Mouse (Mus musculus) megakaryocyte, embryonic 14.5 days (primary cell): ENCODE data around the gene Exosc8. TPM values are rescaled to one million over a fixed set of nuclear protein-coding genes. Genes with fewer than 3 reads are reported as not detected.

Experiments
- H3K27me3 ChIP-seq: replicated peaks from 2 replicates; pipeline ENCODE3; 2012; ENCODE audit warnings: inconsistent platforms
- H3K36me3 ChIP-seq: replicated peaks from 2 replicates; pipeline ENCODE3; 2012; ENCODE audit warnings: low read length, inconsistent platforms, mixed read lengths
- H3K4me1 ChIP-seq: 2 replicates; pipeline ENCODE4 v1.6.1; 2012; ENCODE audit warnings: inconsistent platforms
- H3K4me3 ChIP-seq: replicated peaks from 2 replicates; pipeline ENCODE3; 2012; ENCODE audit warnings: moderate library complexity, mild to moderate bottlenecking, inconsistent platforms
- H3K9me3 ChIP-seq: 2 replicates; pipeline ENCODE4 v1.6.1; 2012; ENCODE audit warnings: inconsistent platforms
- FLI1 ChIP-seq: IDR thresholded peaks from 2 replicates; pipeline ENCODE4 v1.6.1; 2012; ENCODE audit warnings: low read length, inconsistent platforms, mixed read lengths
- GATA1 ChIP-seq: IDR thresholded peaks from 3 replicates; pipeline ENCODE4 v1.6.1; 2012; ENCODE audit warnings: mixed read lengths, low read length, inconsistent platforms, borderline replicate concordance
- polyA plus RNA-seq: library from polyadenylated mRNA; stranded (reverse); fragments of >175 nt; gene quantifications from 2 replicates; pipeline ENCODE4 v1.2.3, GENCODE M21; 2012; ENCODE audit warnings: low replicate concordance; ENCODE audit not compliant: insufficient read depth

Exosc8 gene
- polyA plus RNA-seq, 1 experiment, result 33.9 TPM

DNA sequence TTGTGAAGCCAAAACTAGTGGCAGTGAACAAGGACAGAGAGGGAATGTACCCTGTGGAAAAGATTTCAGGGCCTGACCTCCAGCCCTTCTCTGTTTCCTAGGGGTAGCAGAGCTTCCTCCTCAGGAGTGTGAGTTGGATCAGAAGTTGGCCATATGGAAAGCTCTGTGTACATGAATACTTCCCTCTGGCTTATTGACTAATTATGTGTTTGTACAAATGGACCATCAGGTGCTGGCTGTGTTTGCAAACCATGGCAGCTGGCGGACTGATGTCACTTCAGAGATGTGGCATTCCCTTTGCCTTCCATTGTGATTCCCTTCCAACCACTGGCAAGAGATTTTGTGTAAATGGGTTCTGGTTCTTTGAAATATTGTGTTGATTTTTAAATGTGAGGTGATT lies 26.1 kb upstream of the Exosc8 start:
- Histone ChIP-seq H3K4me1 (peaks cover 2% of the 10 kb centered on the region; the same call in 1 of the 2 replicates), H3K27me3 (peaks cover 19% of the 10 kb centered on the region), H3K36me3 (no peaks in the 10 kb centered on the region)

DNA sequence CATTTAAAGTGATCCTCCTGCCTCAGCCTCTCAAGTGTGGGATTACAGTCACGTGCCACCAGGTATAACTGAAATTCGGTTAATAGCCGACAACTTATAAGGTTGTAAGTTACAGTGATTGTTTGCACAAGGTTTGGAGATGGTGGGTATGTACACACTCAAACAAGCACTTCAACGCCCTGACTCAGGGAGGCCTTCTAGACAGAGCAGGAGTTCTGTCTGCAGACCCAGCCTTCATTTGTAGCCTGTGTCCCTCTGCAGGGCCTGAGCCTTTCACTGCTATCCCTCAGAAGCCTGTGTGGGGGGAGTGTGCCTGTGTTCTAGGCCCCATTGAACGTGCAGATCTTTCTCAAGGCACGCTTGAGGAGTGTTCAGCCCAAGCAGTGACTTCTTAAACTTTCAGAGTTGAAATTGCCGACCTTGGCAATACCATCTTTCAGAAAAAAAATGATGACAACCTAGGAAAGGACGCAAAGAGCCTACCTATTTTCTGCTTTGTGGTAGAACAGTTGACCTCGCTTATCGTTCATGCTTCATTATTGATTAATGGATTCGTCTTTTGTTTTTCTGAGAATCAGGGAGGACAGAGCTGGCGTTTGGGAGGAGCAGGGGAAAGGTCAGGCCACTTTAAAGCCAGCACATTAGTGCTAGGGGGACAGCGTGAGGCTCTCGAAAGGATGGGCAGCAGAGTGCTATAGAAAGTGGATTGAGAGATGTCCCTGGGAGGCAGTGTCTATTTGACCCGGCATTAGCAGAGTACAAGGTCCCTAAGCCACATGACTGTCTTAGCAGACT lies 25.3 kb upstream of the Exosc8 start:
- TF ChIP-seq GATA1 (no peak), FLI1 (no peak)
- no peak overlapping the region for H3K4me3 ChIP-seq
- H3K4me1 ChIP-seq, result peaks cover 10% of the 10 kb centered on the region
- H3K9me3 ChIP-seq, result peaks cover 30% of the 10 kb centered on the region
- H3K27me3 ChIP-seq, result peaks cover 27% of the 10 kb centered on the region
- H3K36me3 ChIP-seq, result no peaks in the 10 kb centered on the region

More for the DNA sequence above, 26.1 kb upstream of the Exosc8 start:
- Histone ChIP-seq H3K9me3 (peaks cover 30% of the 10 kb centered on the region), H3K4me3 (no peak overlapping the region)
- TF ChIP-seq FLI1 (no peak), GATA1 (no peak)

DNA sequence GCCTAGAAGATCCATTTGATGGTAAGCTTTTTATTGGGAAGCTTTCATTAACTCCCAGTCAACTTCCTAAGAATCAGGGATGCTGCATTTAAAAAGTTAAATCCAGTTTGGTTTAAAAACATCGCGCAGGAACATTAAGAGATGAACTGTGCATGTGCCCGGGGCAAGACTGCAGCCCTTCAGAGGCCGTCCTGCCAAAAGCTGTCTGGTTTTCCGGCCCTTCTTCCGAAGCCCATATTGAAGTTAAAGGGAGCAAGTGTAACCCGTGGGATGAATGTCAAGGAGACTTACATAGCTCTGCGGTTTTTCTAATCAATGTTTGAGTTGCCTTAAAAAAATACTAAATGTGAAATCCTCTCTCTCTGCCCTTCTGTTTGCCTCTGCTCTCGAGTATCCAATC lies 24.0 kb upstream of the Exosc8 start:
- Histone ChIP-seq H3K4me3 (no peak overlapping the region), H3K36me3 (no peaks in the 10 kb centered on the region), H3K9me3 (peaks cover 25% of the 10 kb centered on the region), H3K27me3 (peaks cover 40% of the 10 kb centered on the region), H3K4me1 (peaks cover 15% of the 10 kb centered on the region)
- TF ChIP-seq FLI1 (no peak), GATA1 (no peak)

DNA sequence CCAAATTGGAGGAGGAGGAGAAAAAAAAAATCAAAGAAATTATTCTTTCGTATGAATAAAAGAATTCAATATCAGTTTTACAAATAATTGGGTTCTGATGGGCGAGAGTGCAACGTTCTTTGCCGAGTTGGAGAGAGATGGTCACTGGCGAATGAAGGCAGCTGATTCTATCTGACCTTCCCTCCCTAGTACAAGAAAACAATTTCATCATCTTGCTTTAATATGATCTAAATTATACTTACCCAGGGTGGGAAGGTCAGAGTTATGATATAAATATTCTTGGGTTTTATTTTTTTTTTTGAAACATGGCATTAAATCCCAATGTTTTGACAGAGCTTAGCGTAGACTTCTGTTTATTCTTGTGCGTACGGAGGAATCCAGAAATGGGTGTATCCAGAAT lies 22.3 kb upstream of the Exosc8 start:
- peaks cover 15% of the 10 kb centered on the region for H3K4me1 ChIP-seq
- H3K9me3 ChIP-seq, result peaks cover 9% of the 10 kb centered on the region
- no peaks in the 10 kb centered on the region for H3K36me3 ChIP-seq
- H3K4me3 ChIP-seq, result no peak overlapping the region
- peaks cover 47% of the 10 kb centered on the region for H3K27me3 ChIP-seq
- TF ChIP-seq FLI1, result no peak
- no peak for TF ChIP-seq GATA1

DNA sequence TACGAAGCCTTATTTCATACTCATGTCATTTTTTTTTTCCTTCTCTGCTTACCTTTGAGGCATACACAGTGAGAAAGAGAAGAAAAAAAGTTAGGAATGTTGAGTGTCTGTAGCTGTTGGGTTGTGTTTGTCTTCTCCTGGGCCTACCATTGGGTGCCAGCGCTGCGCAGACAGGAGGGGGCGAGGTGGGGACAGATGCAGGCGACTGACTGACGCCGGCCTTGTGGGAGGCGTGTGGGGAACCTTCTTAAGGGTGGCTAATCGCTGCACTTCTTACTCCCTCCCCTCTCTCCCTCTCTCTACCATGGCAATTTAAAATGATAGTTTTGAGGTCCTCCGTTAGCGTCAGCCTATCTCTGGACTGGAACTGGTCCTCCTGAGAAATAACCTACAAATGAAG lies 20.9 kb upstream of the Exosc8 start:
- H3K4me3 ChIP-seq, result peak overlapping the region; percentile 33
- peaks cover 15% of the 10 kb centered on the region for H3K4me1 ChIP-seq
- peaks cover 8% of the 10 kb centered on the region for H3K9me3 ChIP-seq
- peaks cover 47% of the 10 kb centered on the region for H3K27me3 ChIP-seq
- peaks cover 11% of the 10 kb centered on the region for H3K36me3 ChIP-seq
- TF ChIP-seq FLI1 (no peak), GATA1 (no peak)

DNA sequence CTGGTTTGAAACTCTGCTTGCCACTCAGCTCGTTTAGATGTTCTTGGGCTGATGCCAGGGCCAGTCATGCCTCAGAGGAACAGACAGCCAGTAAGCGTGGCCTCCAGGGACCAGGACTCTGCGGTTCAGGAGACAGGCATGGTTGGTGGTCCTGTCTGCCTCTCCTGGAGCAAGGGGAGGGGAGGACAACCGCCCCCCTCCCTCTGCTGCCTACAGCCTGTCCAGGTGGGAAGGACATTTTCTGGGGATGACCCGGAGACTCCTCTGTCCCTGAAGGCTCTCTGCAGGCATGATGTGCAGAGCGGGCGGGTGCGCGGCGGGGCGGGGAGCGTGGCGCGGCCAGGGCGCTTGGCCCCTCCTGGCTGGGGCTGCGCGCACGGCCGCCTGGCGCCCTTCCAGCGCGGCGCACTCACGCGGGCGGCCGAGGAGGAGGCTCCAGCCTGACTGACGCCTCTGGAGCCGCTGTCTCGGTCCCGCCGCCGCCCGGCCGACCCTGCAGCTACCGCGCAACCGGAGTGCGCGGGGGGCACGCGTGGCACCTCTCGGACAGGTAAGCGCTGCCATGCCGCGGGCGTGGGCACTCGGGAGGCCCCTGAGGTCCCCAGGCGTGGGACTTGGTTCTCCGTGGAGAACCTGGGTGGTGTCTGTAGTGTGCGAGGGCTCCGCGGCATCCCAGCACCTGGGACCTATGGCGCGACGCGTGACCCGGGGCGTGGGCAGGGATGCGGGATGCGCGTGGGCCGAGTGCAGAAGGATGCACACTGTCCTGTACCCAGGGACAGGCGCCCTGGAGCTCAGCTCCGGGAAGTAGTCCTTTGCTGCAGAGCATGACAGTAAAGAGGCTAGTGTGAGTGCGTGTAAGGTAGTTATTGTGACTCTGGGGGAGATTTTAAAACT lies 20.2 kb upstream of the Exosc8 start, which contains the start of gene Smad9:
Gene Smad9, plus strand, starts transcription at position 438 of the 897 bp plus-strand sequence.
- Histone ChIP-seq H3K9me3 (peaks cover 14% of the 10 kb centered on the region), H3K36me3 (peaks cover 18% of the 10 kb centered on the region), H3K27me3 (peaks cover 44% of the 10 kb centered on the region), H3K4me3 (peak within 1 kb of the TSS; percentile 84), H3K4me1 (peaks cover 15% of the 10 kb centered on the region)
- TF ChIP-seq GATA1 (no peak), FLI1 (no peak)

DNA sequence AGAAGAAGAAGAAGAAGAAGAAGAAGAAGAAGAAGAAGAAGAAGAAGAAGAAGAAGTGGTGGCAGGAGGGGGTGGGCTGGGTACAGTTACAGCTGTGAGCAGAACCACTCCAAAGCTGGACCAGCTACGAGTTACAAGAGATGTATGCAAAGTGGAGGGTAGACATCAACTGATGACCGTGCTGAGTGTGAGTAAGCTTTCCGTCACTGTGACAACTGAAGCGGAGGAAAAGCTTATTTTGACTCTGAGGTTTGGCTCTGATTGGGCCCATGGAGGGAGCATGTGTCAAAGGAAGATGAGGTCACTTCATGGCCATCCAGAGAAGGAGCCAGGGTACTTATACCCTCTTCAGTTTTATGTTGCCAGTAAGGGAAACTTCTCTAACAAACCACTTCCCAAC lies 18.2 kb upstream of the Exosc8 start:
- peaks cover 15% of the 10 kb centered on the region for H3K9me3 ChIP-seq
- H3K27me3 ChIP-seq, result peaks cover 43% of the 10 kb centered on the region
- H3K4me1 ChIP-seq, result peaks cover 15% of the 10 kb centered on the region
- H3K4me3 ChIP-seq, result no peak overlapping the region
- H3K36me3 ChIP-seq, result peaks cover 38% of the 10 kb centered on the region
- TF ChIP-seq FLI1 (no peak), GATA1 (no peak)

DNA sequence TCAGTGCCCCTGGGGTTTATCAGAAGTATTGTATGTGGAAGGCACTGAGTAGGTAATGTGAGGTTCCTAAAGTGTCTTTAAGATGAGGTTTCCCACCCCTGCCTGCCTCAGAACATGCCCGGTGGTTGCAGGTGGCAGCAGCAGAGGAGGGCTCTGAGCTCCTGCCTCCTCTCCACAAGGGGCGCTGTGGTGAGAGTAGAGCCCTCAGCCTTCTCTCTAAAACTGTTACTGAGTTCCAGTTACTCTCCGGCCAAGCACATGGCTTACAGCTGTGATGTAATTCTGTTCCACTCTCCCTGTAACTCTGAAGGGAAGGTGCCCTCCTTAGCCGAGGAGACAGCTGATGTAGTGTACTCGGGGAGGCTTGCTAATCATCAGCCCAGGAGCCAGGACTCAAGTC lies 10.6 kb upstream of the Exosc8 start:
- Histone ChIP-seq H3K4me3 (no peak overlapping the region), H3K27me3 (no peaks in the 10 kb centered on the region), H3K4me1 (no peaks in the 10 kb centered on the region), H3K36me3 (peaks cover 100% of the 10 kb centered on the region), H3K9me3 (peaks cover 8% of the 10 kb centered on the region)
- TF ChIP-seq FLI1 (no peak), GATA1 (no peak)

DNA sequence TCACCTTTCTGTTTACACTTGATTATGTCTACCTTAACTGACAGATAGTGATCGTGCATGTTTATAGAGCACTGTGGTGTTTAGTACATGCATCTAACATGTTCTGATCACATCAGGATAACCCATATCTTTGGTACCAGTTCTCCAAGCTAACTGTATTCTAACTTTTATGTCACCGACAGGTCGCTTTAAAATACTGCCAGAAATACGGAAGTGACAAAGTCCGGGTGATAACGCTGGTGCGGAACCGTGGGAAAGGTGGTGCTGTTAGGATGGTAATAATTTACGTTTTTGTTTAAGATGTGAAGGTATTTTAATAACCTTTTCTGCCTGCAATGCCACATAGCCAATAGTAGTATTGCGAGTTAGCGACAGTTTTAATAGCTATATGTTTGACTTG lies 6.8 kb upstream of the Exosc8 start:
- Histone ChIP-seq H3K4me1 (peaks cover 17% of the 10 kb centered on the region), H3K36me3 (peaks cover 94% of the 10 kb centered on the region), H3K27me3 (no peaks in the 10 kb centered on the region), H3K9me3 (no peaks in the 10 kb centered on the region), H3K4me3 (no peak overlapping the region)
- TF ChIP-seq GATA1, result no peak
- TF ChIP-seq FLI1, result no peak

DNA sequence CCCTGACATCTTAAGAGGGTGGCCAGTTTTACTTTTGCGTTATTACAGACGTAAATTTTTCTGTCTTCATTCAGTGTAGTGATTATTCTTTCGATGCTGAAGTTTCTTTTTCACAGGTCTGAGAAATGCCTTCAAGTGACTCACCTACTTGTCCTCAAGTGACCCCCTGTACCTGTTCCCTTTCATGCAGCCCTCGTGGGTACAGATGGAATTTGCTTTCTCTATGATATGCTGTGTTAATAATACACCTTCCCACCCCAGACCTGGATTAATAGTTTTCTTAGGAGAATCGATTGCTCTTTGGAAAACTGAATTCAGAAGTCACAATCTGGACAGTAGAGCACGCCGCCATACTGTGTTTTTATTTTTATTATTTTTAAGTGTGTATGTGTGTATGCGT lies 2.1 kb upstream of the Exosc8 start:
- H3K4me3 ChIP-seq, result no peak overlapping the region
- H3K36me3 ChIP-seq, result peaks cover 59% of the 10 kb centered on the region
- H3K27me3 ChIP-seq, result no peaks in the 10 kb centered on the region
- peaks cover 42% of the 10 kb centered on the region for H3K4me1 ChIP-seq
- TF ChIP-seq FLI1 (no peak), GATA1 (no peak)
- H3K9me3 ChIP-seq, result no peaks in the 10 kb centered on the region
